Mouse (Mus musculus) C2C12 (cell line): ENCODE data around the gene Ppp4r1.

ENCODE experiments used
- CTCF ChIP-seq: IDR thresholded peaks from one replicate; pipeline ENCODE4 v1.5.1; 2011; ENCODE audit not compliant: control insufficient read depth, insufficient read depth, insufficient read length
- MYOG ChIP-seq: IDR thresholded peaks from one replicate; pipeline ENCODE4 v1.6.1; 2011; ENCODE audit not compliant: control insufficient read depth, insufficient read length; ENCODE audit errors: extremely low read depth

- TF ChIP-seq CTCF = no peak
- TF ChIP-seq MYOG = no peak
Observed at GRCm38 (mm10) chr17:65886571-65886970, 104.2 kb downstream of the Ppp4r1 start.
